In the genomic region with DNA sequence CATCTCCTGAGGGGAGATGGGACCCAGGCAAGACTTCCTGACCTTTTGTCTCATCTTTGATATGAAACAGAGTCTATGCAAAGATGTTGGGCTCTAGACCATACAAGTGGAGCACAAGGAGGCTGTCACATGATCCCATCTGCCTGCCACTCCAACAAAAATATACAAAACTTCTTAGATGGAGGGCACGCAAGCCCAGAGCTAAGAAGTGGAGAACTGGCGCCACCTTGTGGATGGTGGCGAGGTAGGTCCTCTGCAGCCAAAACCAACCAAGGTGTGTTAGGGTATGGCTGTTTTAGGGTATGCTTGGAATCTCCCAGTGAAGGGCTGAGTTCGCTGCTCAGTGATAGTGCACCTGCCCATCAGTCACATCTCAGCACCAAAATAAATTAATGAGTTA, we compare ENCODE assay signal across 10 mouse cellular contexts. TPM values are rescaled to one million over a fixed set of nuclear protein-coding genes. Genes with fewer than 3 reads are reported as not detected.
DNase-seq lines count a peak whose midpoint lies in the region; ATAC-seq and TF ChIP-seq lines count a peak whose summit lies in the region.
"Had no signal": no experiment of that assay in that cellular context is flagged by ENCODE, and none has a peak within 500 bp of the region (broad histone marks: within the 10 kb centered on the region; RNA-seq: fewer than 3 reads in every experiment).

No protein-coding gene starts in this region.

- no peak for TF ChIP-seq POLR2A in brain, embryonic 14.5 days (IDR thresholded peaks at IDR 0.05; ENCODE audit: borderline replicate concordance, extremely low read depth, insufficient read depth, insufficient read length, poor library complexity, severe bottlenecking)

- no peaks in the 10 kb centered on the region for H3K36me3 ChIP-seq in hindbrain, embryonic 11.5 days (ENCODE audit: control insufficient read depth, insufficient read depth, low read length)
- H3K36me3 ChIP-seq in hindbrain, embryonic 13.5 days, result no peaks in the 10 kb centered on the region
- H3K36me3 ChIP-seq in forebrain, embryonic 14.5 days (ENCODE audit: control insufficient read depth, insufficient read depth, low read length), result no peaks in the 10 kb centered on the region
- H3K36me3 ChIP-seq in neural tube, embryonic 14.5 days (ENCODE audit: control insufficient read depth, insufficient read depth, low read length), result no peaks in the 10 kb centered on the region

- no peaks in the 10 kb centered on the region for H3K9me3 ChIP-seq in hindbrain, embryonic 11.5 days (ENCODE audit: control insufficient read depth, low read length)
- H3K9me3 ChIP-seq in hindbrain, embryonic 13.5 days, result no peaks in the 10 kb centered on the region
- no peaks in the 10 kb centered on the region for H3K9me3 ChIP-seq in forebrain, embryonic 14.5 days (replicated peaks; ENCODE audit: control insufficient read depth, low read length)
- no peaks in the 10 kb centered on the region for H3K9me3 ChIP-seq in neural tube, embryonic 14.5 days (ENCODE audit: control insufficient read depth, low read length)

- H3K4me1 ChIP-seq in hindbrain, embryonic 11.5 days (replicated peaks; ENCODE audit: control insufficient read depth, insufficient read depth, low read length), result no peaks in the 10 kb centered on the region
- H3K4me1 ChIP-seq in hindbrain, embryonic 13.5 days (replicated peaks), result peaks cover 8% of the 10 kb centered on the region; the same call in 1 of the 2 replicates
- peaks cover 4% of the 10 kb centered on the region; the same call in 1 of the 2 replicates for H3K4me1 ChIP-seq in forebrain, embryonic 14.5 days (ENCODE audit: control insufficient read depth, insufficient read depth, low read length)
- H3K4me1 ChIP-seq in neural tube, embryonic 14.5 days (ENCODE audit: control insufficient read depth, insufficient read depth, low read length), result no peaks in the 10 kb centered on the region

- H3K27me3 ChIP-seq in hindbrain, embryonic 11.5 days (ENCODE audit: control insufficient read depth, insufficient read depth, low read length), result peaks cover 8% of the 10 kb centered on the region
- H3K27me3 ChIP-seq in hindbrain, embryonic 13.5 days, result peaks cover 41% of the 10 kb centered on the region
- H3K27me3 ChIP-seq in forebrain, embryonic 14.5 days (replicated peaks; ENCODE audit: control insufficient read depth, insufficient read depth, low read length), result peaks cover 5% of the 10 kb centered on the region
- no peaks in the 10 kb centered on the region for H3K27me3 ChIP-seq in neural tube, embryonic 14.5 days (ENCODE audit: control insufficient read depth, insufficient read depth, low read length)

- WGBS in hindbrain, embryonic 11.5 days, result 10% methylated on average over 4 of the region's 4 CpGs
- WGBS in hindbrain, embryonic 13.5 days, result 9% methylated on average over 4 of the region's 4 CpGs
- whole genome bisulfite sequencing in forebrain, embryonic 14.5 days, result 10% methylated on average over 4 of the region's 4 CpGs
- WGBS in neural tube, embryonic 14.5 days, result 8% methylated on average over 4 of the region's 4 CpGs

- no peak for ATAC-seq in hindbrain, embryonic 11.5 days (ENCODE audit: low FRiP score)
- no peak for ATAC-seq in hindbrain, embryonic 13.5 days (ENCODE audit: low FRiP score)
- peak; percentile 52; the same call in 1 of the 2 replicates for ATAC-seq in forebrain, embryonic 14.5 days
- ATAC-seq in neural tube, embryonic 14.5 days (ENCODE audit: low read depth), result 0 out of 2 replicates have a peak, but pooled peaks have one; percentile 49

- no peak overlapping the region for H3K4me3 ChIP-seq in hindbrain, embryonic 11.5 days (ENCODE audit: low read depth, low read length)
- H3K4me3 ChIP-seq in hindbrain, embryonic 13.5 days, result no peak overlapping the region
- no peak overlapping the region for H3K4me3 ChIP-seq in forebrain, embryonic 14.5 days (ENCODE audit: low read depth, low read length)
- no peak overlapping the region for H3K4me3 ChIP-seq in neural tube, embryonic 14.5 days (ENCODE audit: low read depth, low read length)
- H3K4me3 ChIP-seq: erythroblast, embryonic 14.5 days had no signal

- no peak overlapping the region for H3K9ac ChIP-seq in hindbrain, embryonic 11.5 days (ENCODE audit: low read depth, low read length)
- H3K9ac ChIP-seq in hindbrain, embryonic 13.5 days, result no peak overlapping the region
- H3K9ac ChIP-seq in forebrain, embryonic 14.5 days (ENCODE audit: low read length), result no peak overlapping the region
- H3K9ac ChIP-seq in neural tube, embryonic 14.5 days (replicated peaks; ENCODE audit: low read depth, low read length), result no peak overlapping the region

- intact Hi-C loops in gastrocnemius, postnatal 36 days (cut with DNase I), result loop anchor here (5.0 to 10.0 kb wide), 2 partner anchors 52 to 175 kb away; no protein-coding TSS in a partner anchor

- peak; percentile 82 for DNase-seq in hindbrain, embryonic 11.5 days (ENCODE audit: low spot score)
- DNase-seq in ES-CJ7 (ENCODE audit: low read depth, low spot score), result peak; percentile 77
- DNase-seq in brain, embryonic 14.5 days (ENCODE audit: low read depth), result peak; percentile 73
- peak; percentile 69 for DNase-seq in forebrain, embryonic 14.5 days (ENCODE audit: low spot score)
- peak; percentile 40 to 42 for DNase-seq in layer of hippocampus, postnatal 36 days
- DNase-seq in gastrocnemius, postnatal 36 days, result no peak

- TF ChIP-seq CTCF in brain, embryonic 14.5 days (IDR thresholded peaks at IDR 0.05; ENCODE audit: borderline replicate concordance, extremely low read depth, insufficient read depth, insufficient read length), result peak; percentile 85

- H3K4me2 ChIP-seq in hindbrain, embryonic 11.5 days (replicated peaks; ENCODE audit: low read depth, low read length), result no peak overlapping the region
- H3K4me2 ChIP-seq in hindbrain, embryonic 13.5 days, result no peak overlapping the region
- H3K4me2 ChIP-seq in forebrain, embryonic 14.5 days (ENCODE audit: low read length), result no peak overlapping the region
- no peak overlapping the region for H3K4me2 ChIP-seq in neural tube, embryonic 14.5 days (ENCODE audit: low read depth, low read length)

- H3K27ac ChIP-seq in hindbrain, embryonic 11.5 days (ENCODE audit: low read depth, low read length), result no peak overlapping the region
- H3K27ac ChIP-seq in hindbrain, embryonic 13.5 days, result no peak overlapping the region
- H3K27ac ChIP-seq in forebrain, embryonic 14.5 days (ENCODE audit: low read depth, low read length), result no peak overlapping the region
- no peak overlapping the region for H3K27ac ChIP-seq in neural tube, embryonic 14.5 days (ENCODE audit: low read depth, low read length)

RNA-seq across cellular contexts. Expression of gene Myh14, which starts 20.7 kb away (rescaled TPM):
- 1.9 and 2.3 TPM in 2 replicates for polyA plus RNA-seq in hindbrain, embryonic 11.5 days (2014; fragmentation: Nextera tagmentation; extraction: Ambion mirVana)
- polyA plus RNA-seq in hindbrain, embryonic 13.5 days (2015; fragmentation: Nextera tagmentation; extraction: Ambion mirVana), result 1.9 and 2.3 TPM in 2 replicates
- 0.72 and 1.8 TPM in 2 replicates for polyA plus RNA-seq in brain, embryonic 14.5 days (2012; rRNA removed)
- 0.74 and 1.1 TPM in 2 replicates for polyA plus RNA-seq in forebrain, embryonic 14.5 days (2014; fragmentation: Nextera tagmentation; extraction: Ambion mirVana)
- total RNA-seq in layer of hippocampus, postnatal 36 days (2021), result 10 to 100 TPM; 27.7 to 28.1 TPM
- 2.6 and 3.6 TPM in 2 replicates for polyA plus RNA-seq in neural tube, embryonic 14.5 days (2014; fragmentation: Nextera tagmentation; extraction: Ambion mirVana)
- 10 to 100 TPM; 22.5 to 29.7 TPM for total RNA-seq in gastrocnemius, postnatal 36 days (2021)

RNA-seq across cellular contexts. Expression of gene Izumo2, which starts 58.6 kb away (rescaled TPM):
- polyA plus RNA-seq in hindbrain, embryonic 11.5 days (2014; fragmentation: Nextera tagmentation; extraction: Ambion mirVana), result not detected in 2 replicates
- not detected in 2 replicates for polyA plus RNA-seq in hindbrain, embryonic 13.5 days (2015; fragmentation: Nextera tagmentation; extraction: Ambion mirVana)
- polyA plus RNA-seq in brain, embryonic 14.5 days (2012; rRNA removed), result not detected in 2 replicates
- not detected in 2 replicates for polyA plus RNA-seq in forebrain, embryonic 14.5 days (2014; fragmentation: Nextera tagmentation; extraction: Ambion mirVana)
- not detected for total RNA-seq in layer of hippocampus, postnatal 36 days (2021)
- polyA plus RNA-seq in neural tube, embryonic 14.5 days (2014; fragmentation: Nextera tagmentation; extraction: Ambion mirVana), result not detected in 2 replicates
- total RNA-seq in gastrocnemius, postnatal 36 days (2021), result not detected
- polyA plus RNA-seq: erythroblast, embryonic 14.5 days; lung, embryonic 16.5 days had no signal

RNA-seq across cellular contexts. Expression of gene Kcnc3, which starts 59.5 kb away (rescaled TPM):
- 1.4 and 2.1 TPM in 2 replicates for polyA plus RNA-seq in hindbrain, embryonic 11.5 days (2014; fragmentation: Nextera tagmentation; extraction: Ambion mirVana)
- polyA plus RNA-seq in hindbrain, embryonic 13.5 days (2015; fragmentation: Nextera tagmentation; extraction: Ambion mirVana), result 4.4 and 5.0 TPM in 2 replicates
- 16.6 and 27.2 TPM in 2 replicates for polyA plus RNA-seq in brain, embryonic 14.5 days (2012; rRNA removed)
- polyA plus RNA-seq in forebrain, embryonic 14.5 days (2014; fragmentation: Nextera tagmentation; extraction: Ambion mirVana), result 2.1 and 2.2 TPM in 2 replicates
- total RNA-seq in layer of hippocampus, postnatal 36 days (2021), result 100 to 1,000 TPM; 175 to 188 TPM
- 7.5 and 8.9 TPM in 2 replicates for polyA plus RNA-seq in neural tube, embryonic 14.5 days (2014; fragmentation: Nextera tagmentation; extraction: Ambion mirVana)
- total RNA-seq in gastrocnemius, postnatal 36 days (2021), result 1 to 10 TPM; 5.3 to 5.7 TPM

Comparison
In these comparisons a context has a peak if more than half of its experiments do, and no peak if none do; other contexts are left out.
1. ATAC-seq: peak in forebrain, embryonic 14.5 days (single experiment) and neural tube, embryonic 14.5 days (single experiment); none in hindbrain, embryonic 11.5 days (single experiment) and hindbrain, embryonic 13.5 days (single experiment).
2. DNase-seq: peak in hindbrain, embryonic 11.5 days (single experiment), ES-CJ7 (single experiment), brain, embryonic 14.5 days (single experiment), forebrain, embryonic 14.5 days (single experiment) and layer of hippocampus, postnatal 36 days (2 of 2); none in gastrocnemius, postnatal 36 days (0 of 2).